Mouse (Mus musculus): Measurements from ENCODE around the gene Gm21860. TPM values are rescaled to one million over a fixed set of nuclear protein-coding genes. Genes with fewer than 3 reads are reported as not detected.
"Not testable (repeated sequence)": the region's sequence is repeated elsewhere in the genome, so short reads cannot be mapped to it uniquely, and the experiment has no call there.

The Gm21860 gene
- polyA plus RNA-seq (2015; fragmentation: Nextera tagmentation; extraction: Ambion mirVana), result not detected in 2 replicates

- H3K9me3 ChIP-seq (replicated peaks); H3K27ac ChIP-seq; ATAC-seq (replicated peaks; ENCODE audit: insufficient number of reproducible peaks, insufficient read depth, low FRiP score, low read depth); H3K4me2 ChIP-seq; H3K36me3 ChIP-seq; H3K9ac ChIP-seq; H3K4me3 ChIP-seq; H3K4me1 ChIP-seq (replicated peaks); H3K27me3 ChIP-seq: not testable (repeated sequence)
- no CpG with 5 or more reads among the region's 8 CpGs for WGBS
These were observed at the start of gene Gm21860 for GRCm38 (mm10) chrY:90754721-90755120. Gene Gm21860 (minus strand): TSS chrY:90754821.

- H3K4me2 ChIP-seq; H3K4me3 ChIP-seq; H3K27ac ChIP-seq; H3K9ac ChIP-seq; H3K27me3 ChIP-seq; H3K4me1 ChIP-seq (replicated peaks); H3K36me3 ChIP-seq; ATAC-seq (replicated peaks; ENCODE audit: insufficient number of reproducible peaks, insufficient read depth, low FRiP score, low read depth); H3K9me3 ChIP-seq (replicated peaks): not testable (repeated sequence)
- no CpG with 5 or more reads among the region's 48 CpGs for WGBS
These were observed 29.8 kb upstream of the Gm21860 start, which contains the start of gene Gm47283 for GRCm38 (mm10) chrY:90784438-90784837. Gene Gm47283 (plus strand): TSS chrY:90784738.

GRCm38 (mm10) chrY:90745256-90745655, 9.4 kb downstream of the Gm21860 start:
- H3K4me3 ChIP-seq; H3K27ac ChIP-seq; H3K4me2 ChIP-seq; ATAC-seq (replicated peaks; ENCODE audit: insufficient number of reproducible peaks, insufficient read depth, low FRiP score, low read depth); H3K4me1 ChIP-seq (replicated peaks); H3K27me3 ChIP-seq; H3K9ac ChIP-seq: not testable (repeated sequence)
- Histone ChIP-seq H3K9me3 (replicated peaks) (peaks cover 26% of the 10 kb centered on the region), H3K36me3 (peaks cover 22% of the 10 kb centered on the region)
- 88% methylated on average over 5 of the region's 5 CpGs for whole genome bisulfite sequencing

GRCm38 (mm10) chrY:90744381-90744981, 10.1 kb downstream of the Gm21860 start:
- H3K27me3 ChIP-seq; H3K9ac ChIP-seq; H3K4me1 ChIP-seq (replicated peaks): not testable (repeated sequence)
- peak; percentile 86 for ATAC-seq (replicated peaks; ENCODE audit: insufficient number of reproducible peaks, insufficient read depth, low FRiP score, low read depth)
- Histone ChIP-seq H3K4me2 (peak overlapping the region; percentile 49), H3K4me3 (peak overlapping the region; percentile 32), H3K36me3 (peaks cover 28% of the 10 kb centered on the region), H3K27ac (peak overlapping the region; percentile 46), H3K9me3 (replicated peaks) (peaks cover 31% of the 10 kb centered on the region)
- 65% methylated on average over 51 of the region's 51 CpGs for WGBS

- peaks cover 36% of the 10 kb centered on the region for H3K9me3 ChIP-seq (replicated peaks)
- WGBS, result no CpG with 5 or more reads among the region's 21 CpGs
- H3K27me3 ChIP-seq, result no peaks in the 10 kb centered on the region
- peak overlapping the region; percentile 46; the same call in 1 of the 2 replicates for H3K27ac ChIP-seq
- ATAC-seq (replicated peaks; ENCODE audit: insufficient number of reproducible peaks, insufficient read depth, low FRiP score, low read depth), result no peak
- H3K36me3 ChIP-seq, result peaks cover 34% of the 10 kb centered on the region
- no peak overlapping the region for H3K4me2 ChIP-seq
- H3K9ac ChIP-seq, result no peak overlapping the region
- peak overlapping the region; percentile 32; the same call in 1 of the 2 replicates for H3K4me3 ChIP-seq
- no peaks in the 10 kb centered on the region for H3K4me1 ChIP-seq (replicated peaks)
These were observed 10.8 kb downstream of the Gm21860 start for GRCm38 (mm10) chrY:90743811-90744220.

GRCm38 (mm10) chrY:90743053-90743810, 11.4 kb downstream of the Gm21860 start:
- H3K27me3 ChIP-seq; H3K4me1 ChIP-seq (replicated peaks); H3K9ac ChIP-seq; ATAC-seq (replicated peaks; ENCODE audit: insufficient number of reproducible peaks, insufficient read depth, low FRiP score, low read depth); H3K4me2 ChIP-seq; H3K4me3 ChIP-seq; H3K27ac ChIP-seq: not testable (repeated sequence)
- Histone ChIP-seq H3K36me3 (peaks cover 37% of the 10 kb centered on the region), H3K9me3 (replicated peaks) (peaks cover 36% of the 10 kb centered on the region)
- WGBS, result 81% methylated on average over 39 of the region's 46 CpGs

GRCm38 (mm10) chrY:90742261-90743052, 12.2 kb downstream of the Gm21860 start:
- not testable (repeated sequence) for H3K4me3 ChIP-seq; H3K27me3 ChIP-seq; ATAC-seq (replicated peaks; ENCODE audit: insufficient number of reproducible peaks, insufficient read depth, low FRiP score, low read depth); H3K9ac ChIP-seq; H3K27ac ChIP-seq; H3K4me2 ChIP-seq; H3K4me1 ChIP-seq (replicated peaks)
- Histone ChIP-seq H3K36me3 (peaks cover 37% of the 10 kb centered on the region), H3K9me3 (replicated peaks) (peaks cover 36% of the 10 kb centered on the region)
- WGBS, result 84% methylated on average over 49 of the region's 49 CpGs

GRCm38 (mm10) chrY:90741452-90742260, 13.0 kb downstream of the Gm21860 start:
- ATAC-seq (replicated peaks; ENCODE audit: insufficient number of reproducible peaks, insufficient read depth, low FRiP score, low read depth), result peak; percentile 19
- peaks cover 37% of the 10 kb centered on the region for H3K36me3 ChIP-seq
- not testable (repeated sequence) for H3K4me2 ChIP-seq; H3K27me3 ChIP-seq; H3K27ac ChIP-seq; H3K9ac ChIP-seq; H3K4me1 ChIP-seq (replicated peaks); H3K4me3 ChIP-seq
- H3K9me3 ChIP-seq (replicated peaks), result peaks cover 36% of the 10 kb centered on the region
- WGBS, result 81% methylated on average over 43 of the region's 43 CpGs

GRCm38 (mm10) chrY:90741006-90741405, 13.6 kb downstream of the Gm21860 start:
- not testable (repeated sequence) for H3K4me1 ChIP-seq (replicated peaks); H3K4me2 ChIP-seq; H3K9ac ChIP-seq; H3K4me3 ChIP-seq; H3K27me3 ChIP-seq; H3K27ac ChIP-seq
- 77% methylated on average over 38 of the region's 38 CpGs for WGBS
- peaks cover 37% of the 10 kb centered on the region for H3K36me3 ChIP-seq
- peaks cover 36% of the 10 kb centered on the region for H3K9me3 ChIP-seq (replicated peaks)
- ATAC-seq (replicated peaks; ENCODE audit: insufficient number of reproducible peaks, insufficient read depth, low FRiP score, low read depth), result peak; percentile 44

- peaks cover 32% of the 10 kb centered on the region for H3K36me3 ChIP-seq
- WGBS, result 43% methylated on average over 14 of the region's 14 CpGs
- H3K4me1 ChIP-seq (replicated peaks), result no peaks in the 10 kb centered on the region
- no peaks in the 10 kb centered on the region for H3K27me3 ChIP-seq
- H3K9ac ChIP-seq, result no peak overlapping the region
- no peak overlapping the region for H3K27ac ChIP-seq
- H3K9me3 ChIP-seq (replicated peaks), result peaks cover 36% of the 10 kb centered on the region
- no peak overlapping the region for H3K4me3 ChIP-seq
- no peak for ATAC-seq (replicated peaks; ENCODE audit: insufficient number of reproducible peaks, insufficient read depth, low FRiP score, low read depth)
- H3K4me2 ChIP-seq, result no peak overlapping the region
These were observed 14.5 kb downstream of the Gm21860 start for GRCm38 (mm10) chrY:90740013-90740561.
